Mouse (Mus musculus) hindbrain, embryonic 16.5 days (tissue): ENCODE measurements around the gene Adgrl3. TPM values are rescaled to one million over a fixed set of nuclear protein-coding genes. Genes with fewer than 3 reads are reported as not detected.

Source experiments
- ATAC-seq: fragments of 200-750 bp; cut with Nextera tagmentation; 2 replicates; pipeline ENCODE4 v1.8.0; 2017; ENCODE audit warnings: moderate TSS enrichment, moderate library complexity
- H3K27ac ChIP-seq: fragments of 300-500 bp; sonication (generic); 2 replicates; pipeline ENCODE4 v1.5.1; 2014; ENCODE audit warnings: low read depth, mild to moderate bottlenecking, control low read depth, low read length, moderate library complexity
- H3K27me3 ChIP-seq: fragments of 300-500 bp; sonication (generic); replicated peaks from 2 replicates; pipeline ENCODE4 v1.6.1; 2014; ENCODE audit warnings: low read length; ENCODE audit not compliant: control insufficient read depth, insufficient read depth
- H3K36me3 ChIP-seq: fragments of 300-500 bp; sonication (generic); 2 replicates; pipeline ENCODE4 v1.6.1; 2014; ENCODE audit warnings: mild to moderate bottlenecking, low read length, moderate library complexity, mixed read lengths; ENCODE audit not compliant: control insufficient read depth, insufficient read depth
- H3K4me1 ChIP-seq: fragments of 300-500 bp; sonication (generic); 2 replicates; pipeline ENCODE4 v1.6.1; 2014; ENCODE audit warnings: low read depth, low read length; ENCODE audit not compliant: control insufficient read depth, insufficient read depth
- H3K4me2 ChIP-seq: fragments of 300-500 bp; sonication (generic); 2 replicates; pipeline ENCODE4 v1.6.1; 2014; ENCODE audit warnings: mild to moderate bottlenecking, low read length, control low read depth, moderate library complexity
- H3K4me3 ChIP-seq: fragments of 300-500 bp; sonication (generic); 2 replicates; pipeline ENCODE4 v1.5.1; 2014; ENCODE audit warnings: mild to moderate bottlenecking, low read length, control low read depth, moderate library complexity
- H3K9ac ChIP-seq: fragments of 300-500 bp; sonication (generic); 2 replicates; pipeline ENCODE4 v1.6.1; 2014; ENCODE audit warnings: low read depth, mild to moderate bottlenecking, control low read depth, low read length, moderate library complexity
- H3K9me3 ChIP-seq: fragments of 300-500 bp; sonication (generic); 2 replicates; pipeline ENCODE4 v1.6.1; 2014; ENCODE audit warnings: mild to moderate bottlenecking, low read length, moderate library complexity; ENCODE audit not compliant: control insufficient read depth
- WGBS: fragments of 180-500 bp; shearing (Covaris S2); extraction: QIAGEN DNeasy Blood & Tissue Kit; methylation state at CpG from one replicate; pipeline ENCODE4 v1.1.7; 2014; 5-methylcytosine and 5-hydroxymethylcytosine counted together
- polyA plus RNA-seq: library from polyadenylated mRNA; unstranded; fragments of >200 nt; fragmentation: Nextera tagmentation; extraction: Ambion mirVana; gene quantifications from 2 replicates; pipeline ENCODE4 v1.2.1, GENCODE M21; 2015

Gene Adgrl3
- 67.2 and 69.4 TPM in 2 replicates for polyA plus RNA-seq

- peak; percentile 91 for ATAC-seq
- Histone ChIP-seq H3K4me3 (peak within 1 kb of the TSS; percentile 91), H3K4me1 (peaks cover 10% of the 10 kb centered on the region), H3K27me3 (no peaks in the 10 kb centered on the region), H3K9ac (peak within 1 kb of the TSS; percentile 97), H3K36me3 (no peaks in the 10 kb centered on the region), H3K4me2 (peak within 1 kb of the TSS; percentile 77), H3K27ac (peak within 1 kb of the TSS; percentile 99), H3K9me3 (no peaks in the 10 kb centered on the region)
- WGBS: under 1% methylated on average over 67 of the region's 70 CpGs
Measured at GRCm38 (mm10) chr5:81019590-81020254, at the start of gene Adgrl3. Gene Adgrl3, plus strand, starts transcription at chr5:81020138.

- Histone ChIP-seq H3K9me3 (no peaks in the 10 kb centered on the region), H3K4me1 (peaks cover 5% of the 10 kb centered on the region), H3K9ac (peak overlapping the region; percentile 97), H3K27me3 (no peaks in the 10 kb centered on the region), H3K27ac (peak overlapping the region; percentile 99), H3K4me3 (peak overlapping the region; percentile 91), H3K4me2 (peak overlapping the region; percentile 77), H3K36me3 (no peaks in the 10 kb centered on the region)
- WGBS: 2% methylated on average over 3 of the region's 3 CpGs
- ATAC-seq: peak; percentile 46
Measured at GRCm38 (mm10) chr5:81019166-81019565, 772 bp upstream of the Adgrl3 start.

GRCm38 (mm10) chr5:81020281-81021005, 505 bp downstream of the Adgrl3 start:
- under 1% methylated on average over 65 of the region's 67 CpGs for WGBS
- H3K27ac ChIP-seq: peak overlapping the region; percentile 99
- peak overlapping the region; percentile 97 for H3K9ac ChIP-seq
- H3K9me3 ChIP-seq: no peaks in the 10 kb centered on the region
- peaks cover 12% of the 10 kb centered on the region for H3K4me1 ChIP-seq
- no peaks in the 10 kb centered on the region for H3K27me3 ChIP-seq
- H3K36me3 ChIP-seq: no peaks in the 10 kb centered on the region
- peak overlapping the region; percentile 77 for H3K4me2 ChIP-seq
- peak; percentile 41 for ATAC-seq
- peak overlapping the region; percentile 91 for H3K4me3 ChIP-seq

- peak overlapping the region; percentile 97 for H3K9ac ChIP-seq
- no peaks in the 10 kb centered on the region for H3K36me3 ChIP-seq
- peak overlapping the region; percentile 77 for H3K4me2 ChIP-seq
- H3K4me1 ChIP-seq: peaks cover 12% of the 10 kb centered on the region
- ATAC-seq: peak; percentile 0; the same call in 1 of the 2 replicates
- H3K9me3 ChIP-seq: no peaks in the 10 kb centered on the region
- WGBS: 0% methylated on average over 6 of the region's 6 CpGs
- H3K27ac ChIP-seq: peak overlapping the region; percentile 99
- peak overlapping the region; percentile 91 for H3K4me3 ChIP-seq
- no peaks in the 10 kb centered on the region for H3K27me3 ChIP-seq
Measured at GRCm38 (mm10) chr5:81021006-81021320, 1.0 kb downstream of the Adgrl3 start.

GRCm38 (mm10) chr5:81021331-81021863, 1.5 kb downstream of the Adgrl3 start:
- Histone ChIP-seq H3K4me2 (peak overlapping the region; percentile 77), H3K36me3 (no peaks in the 10 kb centered on the region), H3K27me3 (no peaks in the 10 kb centered on the region), H3K4me1 (peaks cover 12% of the 10 kb centered on the region), H3K9ac (peak overlapping the region; percentile 97), H3K27ac (peak overlapping the region; percentile 99), H3K9me3 (no peaks in the 10 kb centered on the region), H3K4me3 (peak overlapping the region; percentile 91)
- WGBS: under 1% methylated on average over 39 of the region's 39 CpGs
- ATAC-seq: 0 out of 2 replicates have a peak, but pooled peaks have one; percentile 15

GRCm38 (mm10) chr5:81021864-81022305, 1.9 kb downstream of the Adgrl3 start:
- no peak; the same call in 1 of the 2 replicates for ATAC-seq
- peak overlapping the region; percentile 77 for H3K4me2 ChIP-seq

GRCm38 (mm10) chr5:81022306-81023071, 2.6 kb downstream of the Adgrl3 start:
- Histone ChIP-seq H3K9ac (peak overlapping the region; percentile 97), H3K4me2 (peak overlapping the region; percentile 77), H3K9me3 (no peaks in the 10 kb centered on the region), H3K36me3 (no peaks in the 10 kb centered on the region), H3K4me1 (peaks cover 12% of the 10 kb centered on the region), H3K27ac (peak overlapping the region; percentile 99), H3K4me3 (peak overlapping the region; percentile 91), H3K27me3 (no peaks in the 10 kb centered on the region)
- WGBS: under 1% methylated on average over 23 of the region's 24 CpGs
- peak; percentile 19; the same call in 1 of the 2 replicates for ATAC-seq

More at GRCm38 (mm10) chr5:81021864-81022305, 1.9 kb downstream of the Adgrl3 start:
- Histone ChIP-seq H3K9ac (peak overlapping the region; percentile 97), H3K36me3 (no peaks in the 10 kb centered on the region), H3K27me3 (no peaks in the 10 kb centered on the region), H3K27ac (peak overlapping the region; percentile 99), H3K9me3 (no peaks in the 10 kb centered on the region), H3K4me3 (peak overlapping the region; percentile 91), H3K4me1 (peaks cover 12% of the 10 kb centered on the region)
- WGBS: 2% methylated on average over 21 of the region's 21 CpGs

- Histone ChIP-seq H3K4me3 (peak overlapping the region; percentile 45), H3K27ac (peak overlapping the region; percentile 2; the same call in 1 of the 2 replicates), H3K9ac (peak overlapping the region; percentile 52), H3K27me3 (no peaks in the 10 kb centered on the region), H3K4me1 (peaks cover 17% of the 10 kb centered on the region), H3K4me2 (peak overlapping the region; percentile 70), H3K9me3 (no peaks in the 10 kb centered on the region), H3K36me3 (no peaks in the 10 kb centered on the region)
- 24% methylated on average over 17 of the region's 17 CpGs for WGBS
- no peak for ATAC-seq
Measured at GRCm38 (mm10) chr5:81023923-81024715, 4.2 kb downstream of the Adgrl3 start.
